Mouse (Mus musculus) heart, embryonic 16.5 days (tissue): ENCODE data around the gene Ankrd31. TPM values are rescaled to one million over a fixed set of nuclear protein-coding genes. Genes with fewer than 3 reads are reported as not detected.
"Not testable (repeated sequence)": the region's sequence is repeated elsewhere in the genome, so short reads cannot be mapped to it uniquely, and the experiment has no call there.

Experiments
- ATAC-seq: fragments of 200-750 bp; cut with Nextera tagmentation; replicated peaks from 2 replicates; pipeline ENCODE4 v1.8.0; 2017; ENCODE audit warnings: moderate number of reproducible peaks; ENCODE audit not compliant: insufficient read depth, low FRiP score; ENCODE audit errors: extremely low read depth
- H3K27ac ChIP-seq: fragments of 300-500 bp; sonication (generic); 2 replicates; pipeline ENCODE4 v1.5.1; 2014; ENCODE audit warnings: mild to moderate bottlenecking, low read length, control low read depth, moderate library complexity
- H3K27me3 ChIP-seq: fragments of 300-500 bp; sonication (generic); 2 replicates; pipeline ENCODE4 v1.6.1; 2014; ENCODE audit warnings: low read length, mixed read lengths; ENCODE audit not compliant: control insufficient read depth, insufficient read depth
- H3K36me3 ChIP-seq: fragments of 300-500 bp; sonication (generic); 2 replicates; pipeline ENCODE4 v1.6.1; 2014; ENCODE audit not compliant: control insufficient read depth, insufficient read depth
- H3K4me1 ChIP-seq: fragments of 300-500 bp; sonication (generic); 2 replicates; pipeline ENCODE4 v1.6.1; 2014; ENCODE audit warnings: low read length, mixed read lengths; ENCODE audit not compliant: control insufficient read depth, insufficient read depth
- H3K4me2 ChIP-seq: fragments of 300-500 bp; sonication (generic); 2 replicates; pipeline ENCODE4 v1.6.1; 2014; ENCODE audit warnings: low read depth, mild to moderate bottlenecking, control low read depth, low read length
- H3K4me3 ChIP-seq: fragments of 300-500 bp; sonication (generic); 2 replicates; pipeline ENCODE4 v1.5.1; 2014; ENCODE audit warnings: mild to moderate bottlenecking, control low read depth, low read length
- H3K9ac ChIP-seq: fragments of 300-500 bp; sonication (generic); 2 replicates; pipeline ENCODE4 v1.6.1; 2014; ENCODE audit warnings: low read length, control low read depth
- H3K9me3 ChIP-seq: fragments of 300-500 bp; sonication (generic); replicated peaks from 2 replicates; pipeline ENCODE4 v1.6.1; 2016; ENCODE audit warnings: low read length; ENCODE audit not compliant: control insufficient read depth
- WGBS: fragments of 180-500 bp; shearing (Covaris S2); extraction: QIAGEN DNeasy Blood & Tissue Kit; methylation state at CpG from one replicate; pipeline ENCODE4 v1.1.7; 2014; 5-methylcytosine and 5-hydroxymethylcytosine counted together
- polyA plus RNA-seq: library from polyadenylated mRNA; unstranded; fragments of >200 nt; fragmentation: Nextera tagmentation; extraction: Ambion mirVana; gene quantifications from 2 replicates; pipeline ENCODE4 v1.2.1, GENCODE M21; 2015

Ankrd31 gene
- polyA plus RNA-seq, 1 experiment from 2014 or later = not detected

GRCm38 (mm10) chr13:96730116-96730515 lies 18.0 kb upstream of the Ankrd31 start:
- no peak overlapping the region for H3K4me2 ChIP-seq
- H3K9me3 ChIP-seq = no peaks in the 10 kb centered on the region
- H3K9ac ChIP-seq = no peak overlapping the region
- H3K4me1 ChIP-seq = no peaks in the 10 kb centered on the region
- H3K36me3 ChIP-seq = no peaks in the 10 kb centered on the region
- WGBS = 76% methylated on average over 1 of the region's 1 CpGs
- no peak for ATAC-seq
- H3K27ac ChIP-seq = no peak overlapping the region
- H3K27me3 ChIP-seq = no peaks in the 10 kb centered on the region
- no peak overlapping the region for H3K4me3 ChIP-seq

DNA sequence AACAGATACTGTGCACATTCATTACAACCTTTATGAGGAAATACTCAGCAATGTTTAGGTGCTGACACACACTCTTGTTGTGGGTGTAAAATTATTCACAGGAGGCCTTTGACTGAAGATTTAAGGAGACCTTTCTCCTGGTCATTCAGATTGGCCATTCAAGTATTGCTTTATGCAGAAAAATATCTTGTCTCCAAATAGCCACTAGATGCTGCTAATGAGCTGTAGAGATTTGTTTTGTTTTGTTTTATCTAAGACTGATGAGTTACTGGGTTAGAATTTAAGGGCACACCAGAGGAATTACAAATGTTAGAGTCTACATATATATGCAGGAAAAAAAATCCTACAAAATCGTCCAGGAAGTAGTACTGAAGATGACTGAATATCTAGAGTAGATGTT lies 12.9 kb upstream of the Ankrd31 start:
- H3K4me1 ChIP-seq = no peaks in the 10 kb centered on the region
- H3K36me3 ChIP-seq = no peaks in the 10 kb centered on the region
- H3K27ac ChIP-seq = no peak overlapping the region
- ATAC-seq = no peak
- no peaks in the 10 kb centered on the region for H3K27me3 ChIP-seq
- H3K9ac ChIP-seq = no peak overlapping the region
- H3K4me2 ChIP-seq = no peak overlapping the region
- 28% methylated on average over 1 of the region's 1 CpGs for WGBS
- no peaks in the 10 kb centered on the region for H3K9me3 ChIP-seq
- no peak overlapping the region for H3K4me3 ChIP-seq

GRCm38 (mm10) chr13:96740159-96740558 lies 7.9 kb upstream of the Ankrd31 start:
- Histone ChIP-seq H3K4me2 (no peak overlapping the region), H3K9me3 (no peaks in the 10 kb centered on the region), H3K36me3 (no peaks in the 10 kb centered on the region), H3K27ac (no peak overlapping the region), H3K9ac (no peak overlapping the region), H3K4me1 (no peaks in the 10 kb centered on the region), H3K4me3 (no peak overlapping the region), H3K27me3 (no peaks in the 10 kb centered on the region)
- 81% methylated on average over 2 of the region's 2 CpGs for WGBS
- ATAC-seq = no peak

GRCm38 (mm10) chr13:96742871-96743270 lies 5.2 kb upstream of the Ankrd31 start:
- ATAC-seq = no peak
- Histone ChIP-seq H3K27ac (no peak overlapping the region), H3K27me3 (no peaks in the 10 kb centered on the region), H3K4me2 (no peak overlapping the region), H3K4me3 (no peak overlapping the region), H3K36me3 (no peaks in the 10 kb centered on the region), H3K9me3 (no peaks in the 10 kb centered on the region), H3K4me1 (no peaks in the 10 kb centered on the region), H3K9ac (no peak overlapping the region)
- 53% methylated on average over 2 of the region's 2 CpGs for WGBS

- no peaks in the 10 kb centered on the region for H3K36me3 ChIP-seq
- H3K4me3 ChIP-seq = no peak overlapping the region
- ATAC-seq = no peak
- H3K9ac ChIP-seq = no peak overlapping the region
- H3K9me3 ChIP-seq = 0 out of 2 replicates have a peak, but pooled peaks cover 2% of the 10 kb centered on the region
- no peak overlapping the region for H3K4me2 ChIP-seq
- H3K27me3 ChIP-seq = no peaks in the 10 kb centered on the region
- no peak overlapping the region for H3K27ac ChIP-seq
- 34% methylated on average over 6 of the region's 6 CpGs for WGBS
- no peaks in the 10 kb centered on the region for H3K4me1 ChIP-seq
Observed at GRCm38 (mm10) chr13:96746055-96746454, 2.0 kb upstream of the Ankrd31 start.

DNA sequence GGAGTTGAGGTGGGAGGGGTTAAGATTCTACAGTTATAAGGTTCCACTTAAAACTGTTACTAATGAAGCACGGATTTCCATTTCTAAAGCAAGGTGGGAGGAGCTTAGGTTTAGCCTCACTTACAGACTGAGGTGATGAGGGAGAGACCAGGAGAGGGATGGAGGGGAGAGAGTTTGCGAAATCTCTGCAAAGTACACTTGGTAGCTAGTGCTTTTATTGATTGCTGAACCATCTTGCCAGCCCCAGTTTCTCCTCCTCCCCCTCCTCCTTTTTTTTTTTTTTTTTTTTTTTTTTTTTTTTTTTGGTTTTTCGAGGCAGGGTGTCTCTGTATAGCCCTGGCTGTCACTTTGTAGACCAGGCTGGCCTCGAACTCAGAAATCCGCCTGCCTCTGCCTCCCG lies 1.8 kb downstream of the Ankrd31 start:
- Histone ChIP-seq H3K27me3 (no peaks in the 10 kb centered on the region), H3K9ac (no peak overlapping the region), H3K27ac (no peak overlapping the region), H3K9me3 (0 out of 2 replicates have a peak, but pooled peaks cover 2% of the 10 kb centered on the region), H3K4me3 (no peak overlapping the region), H3K4me2 (no peak overlapping the region), H3K36me3 (no peaks in the 10 kb centered on the region), H3K4me1 (no peaks in the 10 kb centered on the region)
- 75% methylated on average over 6 of the region's 6 CpGs for WGBS
- ATAC-seq = no peak

- no peaks in the 10 kb centered on the region for H3K36me3 ChIP-seq
- no peak overlapping the region for H3K27ac ChIP-seq
- no peaks in the 10 kb centered on the region for H3K27me3 ChIP-seq
- H3K4me1 ChIP-seq = no peaks in the 10 kb centered on the region
- WGBS = 64% methylated on average over 2 of the region's 2 CpGs
- no peak overlapping the region for H3K4me2 ChIP-seq
- H3K9ac ChIP-seq = no peak overlapping the region
- no peaks in the 10 kb centered on the region; the same call in 1 of the 2 replicates for H3K9me3 ChIP-seq
- H3K4me3 ChIP-seq = no peak overlapping the region
- no peak for ATAC-seq
Observed at GRCm38 (mm10) chr13:96760848-96761247, 12.8 kb downstream of the Ankrd31 start.

DNA sequence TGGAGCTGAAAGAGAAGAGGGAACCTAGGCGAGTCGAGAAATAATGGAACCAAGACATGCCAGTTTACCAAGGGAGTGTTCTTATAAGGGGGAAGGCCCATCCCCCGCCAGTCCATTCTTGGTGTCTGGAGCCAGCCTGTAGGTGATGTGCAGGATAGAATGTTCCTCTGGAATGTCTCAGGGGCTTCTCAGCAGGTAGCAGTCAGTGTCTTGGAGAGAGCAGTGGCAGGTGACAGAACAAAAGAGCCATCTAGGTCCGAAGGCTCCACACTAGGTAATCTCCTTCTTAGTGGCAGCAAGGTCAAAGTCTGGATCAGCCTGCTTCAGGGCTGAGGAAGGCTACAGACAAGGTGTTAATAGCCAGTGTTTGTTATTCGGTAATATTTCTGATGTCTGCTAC lies 38.0 kb downstream of the Ankrd31 start:
- ATAC-seq, H3K4me3 ChIP-seq: not testable (repeated sequence)

DNA sequence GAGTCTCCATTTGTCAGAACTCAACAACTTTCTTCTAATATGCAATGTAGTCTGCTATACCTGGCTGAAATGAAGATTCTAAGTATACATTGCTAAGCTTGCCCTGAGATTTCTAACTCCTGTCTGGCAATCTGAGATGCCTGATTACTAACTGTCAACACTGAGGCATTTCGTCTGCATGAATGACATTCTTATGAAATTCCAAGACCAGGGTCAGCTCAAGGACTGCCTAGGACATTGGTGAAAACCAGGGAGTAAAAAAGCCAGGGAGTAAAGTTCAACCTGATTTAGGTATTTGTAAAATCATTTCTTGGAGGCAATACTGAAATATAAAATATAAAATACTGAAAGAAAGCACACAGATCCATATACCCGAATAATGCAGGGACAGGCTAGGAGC lies 45.4 kb downstream of the Ankrd31 start:
- Histone ChIP-seq H3K4me2 (no peak overlapping the region), H3K9me3 (no peaks in the 10 kb centered on the region), H3K27me3 (no peaks in the 10 kb centered on the region), H3K36me3 (no peaks in the 10 kb centered on the region), H3K4me1 (0 out of 2 replicates have a peak, but pooled peaks cover 2% of the 10 kb centered on the region), H3K27ac (no peak overlapping the region), H3K9ac (no peak overlapping the region), H3K4me3 (no peak overlapping the region)
- ATAC-seq = no peak
- WGBS = 51% methylated on average over 2 of the region's 2 CpGs

More for the DNA sequence above, 38.0 kb downstream of the Ankrd31 start:
- not testable (repeated sequence) for H3K36me3 ChIP-seq, H3K27me3 ChIP-seq, H3K27ac ChIP-seq, H3K4me1 ChIP-seq, H3K4me2 ChIP-seq, H3K9ac ChIP-seq, H3K9me3 ChIP-seq
- 78% methylated on average over 5 of the region's 5 CpGs for WGBS

- Histone ChIP-seq H3K4me1 (0 out of 2 replicates have a peak, but pooled peaks cover 2% of the 10 kb centered on the region), H3K27ac (no peak overlapping the region), H3K27me3 (no peaks in the 10 kb centered on the region), H3K9ac (no peak overlapping the region), H3K36me3 (no peaks in the 10 kb centered on the region), H3K4me2 (no peak overlapping the region), H3K4me3 (no peak overlapping the region), H3K9me3 (no peaks in the 10 kb centered on the region)
- WGBS = 79% methylated on average over 3 of the region's 3 CpGs
- no peak for ATAC-seq
Observed at GRCm38 (mm10) chr13:96795301-96795700, 47.2 kb downstream of the Ankrd31 start.
